Mouse (Mus musculus) kidney, postnatal 0 days (tissue): ENCODE measurements around the gene Olfr74. TPM values are rescaled to one million over a fixed set of nuclear protein-coding genes. Genes with fewer than 3 reads are reported as not detected.
"Not testable (repeated sequence)": the region's sequence is repeated elsewhere in the genome, so short reads cannot be mapped to it uniquely, and the experiment has no call there.

ENCODE experiments used
- ATAC-seq: fragments of 200-750 bp; cut with Nextera tagmentation; replicated peaks from 2 replicates; pipeline ENCODE4 v1.8.0; 2017; ENCODE audit warnings: low read depth, moderate number of reproducible peaks, moderate TSS enrichment, moderate library complexity; ENCODE audit not compliant: low FRiP score
- DNase-seq: peaks from one replicate; pipeline ENCODE4 v3.0.0-alpha.2; 2016; ENCODE audit warnings: low spot score
- H3K27ac ChIP-seq: fragments of 300-500 bp; sonication (generic); 2 replicates; pipeline ENCODE4 v1.5.1; 2014; ENCODE audit warnings: mild to moderate bottlenecking
- H3K27me3 ChIP-seq: fragments of 300-500 bp; sonication (generic); 2 replicates; pipeline ENCODE4 v1.6.1; 2014; ENCODE audit warnings: low read length, mixed read lengths; ENCODE audit not compliant: insufficient read depth
- H3K36me3 ChIP-seq: fragments of 300-500 bp; sonication (generic); 2 replicates; pipeline ENCODE4 v1.6.1; 2014; ENCODE audit warnings: low read length, mixed read lengths; ENCODE audit not compliant: insufficient read depth
- H3K4me1 ChIP-seq: fragments of 300-500 bp; sonication (generic); replicated peaks from 2 replicates; pipeline ENCODE4 v1.6.1; 2014; ENCODE audit warnings: antibody characterized with exemption, low read length, mixed read lengths; ENCODE audit not compliant: insufficient read depth
- H3K4me2 ChIP-seq: fragments of 300-500 bp; sonication (generic); 2 replicates; pipeline ENCODE4 v1.6.1; 2014; ENCODE audit warnings: mild to moderate bottlenecking, low read length, moderate library complexity, mixed read lengths
- H3K4me3 ChIP-seq: fragments of 300-500 bp; sonication (generic); replicated peaks from 2 replicates; pipeline ENCODE4 v1.5.1; 2014; ENCODE audit warnings: low read depth, low read length
- H3K9ac ChIP-seq: fragments of 300-500 bp; sonication (generic); 2 replicates; pipeline ENCODE4 v1.6.1; 2014; ENCODE audit warnings: low read depth, low read length
- H3K9me3 ChIP-seq: fragments of 300-500 bp; sonication (generic); replicated peaks from 2 replicates; pipeline ENCODE4 v1.6.1; 2016; ENCODE audit warnings: low read length, inconsistent platforms, mixed read lengths
- CTCF ChIP-seq: IDR thresholded peaks from 2 replicates; pipeline ENCODE4 v1.5.1; 2016; ENCODE audit warnings: antibody characterized with exemption, low read depth, mild to moderate bottlenecking, moderate library complexity
- WGBS: fragments of 180-500 bp; shearing (Covaris S2); extraction: QIAGEN DNeasy Blood & Tissue Kit; methylation state at CpG from one replicate; pipeline ENCODE4 v1.1.7; 2014; 5-methylcytosine and 5-hydroxymethylcytosine counted together
- polyA plus RNA-seq: library from polyadenylated mRNA; unstranded; fragments of >200 nt; fragmentation: Nextera tagmentation; extraction: Ambion mirVana; gene quantifications from 2 replicates; pipeline ENCODE4 v1.2.1, GENCODE M21; 2015

Gene Olfr74
- not detected in 2 replicates for polyA plus RNA-seq

DNA sequence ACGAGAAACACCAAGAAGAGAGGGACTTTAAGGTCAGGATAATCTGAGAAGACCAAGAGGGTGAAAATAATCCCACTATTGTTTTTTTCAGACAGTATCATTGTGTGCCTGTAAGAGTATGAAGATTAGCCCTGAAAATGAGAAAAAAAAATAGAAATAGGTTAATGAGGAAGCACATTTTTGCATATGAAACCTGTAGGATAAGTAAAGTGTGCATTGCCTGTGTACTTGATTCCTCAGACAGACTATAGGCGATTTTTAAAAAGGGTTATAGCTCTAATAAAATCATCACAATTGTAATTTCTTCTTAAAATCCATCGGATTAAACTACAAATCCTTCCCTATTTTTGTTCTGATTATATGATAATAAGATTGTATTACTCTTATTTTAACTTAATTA lies at the start of gene Olfr74:
Gene Olfr74 (minus strand): TSS at position 101 of the 400 bp plus-strand sequence.
- no peak for DNase-seq
- Histone ChIP-seq H3K4me3 (no peak within 1 kb of the TSS), H3K27me3 (no peaks in the 10 kb centered on the region), H3K4me1 (no peaks in the 10 kb centered on the region), H3K27ac (no peak within 1 kb of the TSS), H3K9me3 (no peaks in the 10 kb centered on the region), H3K36me3 (no peaks in the 10 kb centered on the region), H3K4me2 (no peak within 1 kb of the TSS), H3K9ac (no peak within 1 kb of the TSS)
- WGBS: 67% methylated on average over 3 of the region's 3 CpGs
- TF ChIP-seq CTCF: no peak
- no peak for ATAC-seq

GRCm38 (mm10) chr2:88022474-88022873 lies 48.0 kb upstream of the Olfr74 start, which contains the start of gene Olfr1161:
TSS of gene Olfr1161 (plus strand) at chr2:88022774.
- not testable (repeated sequence) for H3K27ac ChIP-seq, DNase-seq, H3K36me3 ChIP-seq, H3K4me1 ChIP-seq, H3K9me3 ChIP-seq, ATAC-seq, H3K4me3 ChIP-seq, H3K27me3 ChIP-seq, H3K9ac ChIP-seq, H3K4me2 ChIP-seq
- 77% methylated on average over 1 of the region's 1 CpGs for WGBS

- no peaks in the 10 kb centered on the region for H3K27me3 ChIP-seq
- DNase-seq (no peak), ATAC-seq (no peak)
- H3K4me1 ChIP-seq: no peaks in the 10 kb centered on the region
- TF ChIP-seq CTCF: no peak
- H3K27ac ChIP-seq: no peak within 1 kb of the TSS
- H3K9me3 ChIP-seq: no peaks in the 10 kb centered on the region
- no peak within 1 kb of the TSS for H3K4me2 ChIP-seq
- H3K9ac ChIP-seq: no peak within 1 kb of the TSS
- no peaks in the 10 kb centered on the region for H3K36me3 ChIP-seq
- no peak within 1 kb of the TSS for H3K4me3 ChIP-seq
Observed at GRCm38 (mm10) chr2:88007515-88008318, 33.3 kb upstream of the Olfr74 start, which contains the start of gene Olfr1160. TSS of gene Olfr1160 (minus strand) at chr2:88008268.

GRCm38 (mm10) chr2:87989813-87990212 lies 15.3 kb upstream of the Olfr74 start, which contains the start of gene Olfr1158:
TSS of gene Olfr1158 (plus strand) at chr2:87990113.
- Histone ChIP-seq H3K4me2 (no peak within 1 kb of the TSS), H3K4me1 (no peaks in the 10 kb centered on the region), H3K27me3 (no peaks in the 10 kb centered on the region), H3K36me3 (no peaks in the 10 kb centered on the region), H3K4me3 (no peak within 1 kb of the TSS), H3K9me3 (no peaks in the 10 kb centered on the region), H3K9ac (no peak within 1 kb of the TSS), H3K27ac (no peak within 1 kb of the TSS)
- ATAC-seq: no peak
- no peak for TF ChIP-seq CTCF
- DNase-seq: no peak

- no peak within 1 kb of the TSS for H3K9ac ChIP-seq
- no peak for TF ChIP-seq CTCF
- no peak within 1 kb of the TSS for H3K27ac ChIP-seq
- no peaks in the 10 kb centered on the region for H3K27me3 ChIP-seq
- H3K9me3 ChIP-seq: no peaks in the 10 kb centered on the region
- H3K36me3 ChIP-seq: no peaks in the 10 kb centered on the region
- no peak within 1 kb of the TSS for H3K4me3 ChIP-seq
- H3K4me2 ChIP-seq: no peak within 1 kb of the TSS
- H3K4me1 ChIP-seq: no peaks in the 10 kb centered on the region
- DNase-seq: no peak
- WGBS: 96% methylated on average over 4 of the region's 4 CpGs
- ATAC-seq: no peak
Observed at GRCm38 (mm10) chr2:87968199-87968598, 6.3 kb downstream of the Olfr74 start, which contains the start of gene Olfr1157. TSS of gene Olfr1157 (minus strand) at chr2:87968299.

GRCm38 (mm10) chr2:87953000-87953399 lies 21.5 kb downstream of the Olfr74 start, which contains the start of gene Olfr1156:
TSS of gene Olfr1156 (minus strand) at chr2:87953100.
- Histone ChIP-seq H3K4me1 (no peaks in the 10 kb centered on the region), H3K27ac (no peak within 1 kb of the TSS), H3K36me3 (no peaks in the 10 kb centered on the region), H3K9me3 (no peaks in the 10 kb centered on the region), H3K9ac (no peak within 1 kb of the TSS), H3K4me2 (no peak within 1 kb of the TSS), H3K27me3 (no peaks in the 10 kb centered on the region), H3K4me3 (no peak within 1 kb of the TSS)
- no peak for ATAC-seq
- no peak for DNase-seq
- no peak for TF ChIP-seq CTCF
